Mouse (Mus musculus): ENCODE measurements around the gene Olfr520. TPM values are rescaled to one million over a fixed set of nuclear protein-coding genes. Genes with fewer than 3 reads are reported as not detected.

Olfr520 gene
- polyA plus RNA-seq, 1 experiment from 2014 or later: not detected

DNA sequence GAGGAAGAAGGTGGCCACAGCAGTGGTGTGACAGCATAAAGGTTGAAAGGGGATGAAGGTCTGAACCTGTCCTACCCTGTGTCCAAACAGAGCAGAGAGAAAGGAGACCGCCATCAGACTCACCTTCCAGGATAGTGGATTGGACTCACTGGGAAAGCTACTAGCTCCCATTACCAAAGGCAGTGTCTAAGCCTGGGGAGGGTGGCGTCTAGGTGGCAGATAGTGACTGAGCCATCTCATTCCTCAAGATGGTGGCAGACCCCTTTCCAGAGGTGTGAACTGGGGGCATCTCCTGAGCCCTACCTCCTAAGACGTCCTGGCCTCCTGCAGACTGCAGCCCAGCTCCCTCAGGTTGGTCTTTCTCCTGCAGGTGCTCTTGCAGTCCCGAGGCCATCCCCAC, 29.4 kb upstream of the Olfr520 start:
- Histone ChIP-seq H3K4me1 (0 out of 2 replicates have a peak, but pooled peaks cover 6% of the 10 kb centered on the region), H3K4me3 (replicated peaks) (no peak overlapping the region), H3K4me2 (no peak overlapping the region), H3K27me3 (replicated peaks) (no peaks in the 10 kb centered on the region), H3K9ac (no peak overlapping the region), H3K27ac (no peak overlapping the region), H3K36me3 (no peaks in the 10 kb centered on the region), H3K9me3 (no peaks in the 10 kb centered on the region)
- no peak for ATAC-seq (ENCODE audit: insufficient read depth, low FRiP score, low read depth)
- 72% methylated on average over 4 of the region's 4 CpGs for WGBS

- 24% methylated on average over 6 of the region's 6 CpGs for WGBS
- no peak overlapping the region for H3K9ac ChIP-seq
- 0 out of 2 replicates have a peak, but pooled peaks cover 6% of the 10 kb centered on the region for H3K4me1 ChIP-seq
- no peaks in the 10 kb centered on the region for H3K27me3 ChIP-seq (replicated peaks)
- no peak overlapping the region for H3K27ac ChIP-seq
- H3K4me2 ChIP-seq: no peak overlapping the region
- no peak for ATAC-seq (ENCODE audit: insufficient read depth, low FRiP score, low read depth)
- H3K4me3 ChIP-seq (replicated peaks): no peak overlapping the region
- no peaks in the 10 kb centered on the region for H3K9me3 ChIP-seq
- no peaks in the 10 kb centered on the region for H3K36me3 ChIP-seq
These were observed 27.9 kb upstream of the Olfr520 start for GRCm38 (mm10) chr7:99702201-99702600.

GRCm38 (mm10) chr7:99704736-99705519, 25.1 kb upstream of the Olfr520 start:
- no peak overlapping the region for H3K4me2 ChIP-seq
- no peak overlapping the region for H3K27ac ChIP-seq
- no peak overlapping the region for H3K9ac ChIP-seq
- H3K9me3 ChIP-seq: no peaks in the 10 kb centered on the region
- no peak overlapping the region for H3K4me3 ChIP-seq (replicated peaks)
- ATAC-seq (ENCODE audit: insufficient read depth, low FRiP score, low read depth): no peak
- WGBS: 72% methylated on average over 3 of the region's 3 CpGs
- no peaks in the 10 kb centered on the region for H3K4me1 ChIP-seq
- no peaks in the 10 kb centered on the region for H3K36me3 ChIP-seq
- H3K27me3 ChIP-seq (replicated peaks): no peaks in the 10 kb centered on the region

DNA sequence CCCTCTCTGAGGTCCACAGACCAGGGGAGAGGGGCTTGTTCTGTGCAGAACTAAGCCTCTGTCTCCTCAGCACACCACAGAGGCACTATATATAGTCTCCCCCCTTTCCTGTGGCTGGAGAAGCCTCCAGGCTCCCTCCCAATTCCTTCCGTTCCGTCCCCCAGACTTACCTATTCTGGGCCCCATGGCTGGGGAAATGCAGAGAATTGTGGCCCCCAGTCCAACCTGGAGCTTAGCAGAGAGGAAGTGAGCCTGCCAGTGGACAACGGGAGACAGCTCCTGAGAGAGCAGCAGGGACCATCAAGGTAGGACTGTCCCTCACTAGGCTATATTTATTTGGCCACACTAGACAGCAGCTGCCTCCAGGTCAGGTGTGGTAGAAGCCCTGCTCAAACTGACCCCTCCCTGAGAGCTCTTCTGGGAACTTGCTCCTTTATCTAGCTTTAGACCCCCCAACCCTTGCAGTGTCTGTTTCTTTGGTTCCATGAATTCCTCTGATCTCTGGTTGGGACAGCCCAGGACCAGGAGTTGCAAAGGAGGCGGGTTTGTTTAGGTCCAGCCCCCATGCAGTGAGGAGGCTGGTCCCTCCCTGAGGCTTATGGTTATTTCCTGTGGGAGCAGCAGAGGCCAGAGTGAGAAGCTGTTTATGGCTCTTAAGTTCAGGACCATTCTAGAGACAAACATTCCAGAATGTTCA, 23.6 kb upstream of the Olfr520 start:
- no peaks in the 10 kb centered on the region for H3K9me3 ChIP-seq
- ATAC-seq (ENCODE audit: insufficient read depth, low FRiP score, low read depth): no peak
- peak overlapping the region; percentile 4; the same call in 1 of the 2 replicates for H3K4me2 ChIP-seq
- H3K36me3 ChIP-seq: no peaks in the 10 kb centered on the region
- H3K27me3 ChIP-seq (replicated peaks): no peaks in the 10 kb centered on the region
- H3K4me3 ChIP-seq (replicated peaks): no peak overlapping the region
- 46% methylated on average over 4 of the region's 4 CpGs for WGBS
- H3K27ac ChIP-seq: peak overlapping the region; percentile 4; the same call in 1 of the 2 replicates
- no peak overlapping the region for H3K9ac ChIP-seq
- no peaks in the 10 kb centered on the region for H3K4me1 ChIP-seq

GRCm38 (mm10) chr7:99707038-99707595, 23.0 kb upstream of the Olfr520 start:
- Histone ChIP-seq H3K9me3 (no peaks in the 10 kb centered on the region), H3K4me2 (no peak overlapping the region), H3K27ac (no peak overlapping the region), H3K27me3 (replicated peaks) (no peaks in the 10 kb centered on the region), H3K4me1 (no peaks in the 10 kb centered on the region), H3K4me3 (replicated peaks) (no peak overlapping the region), H3K36me3 (no peaks in the 10 kb centered on the region), H3K9ac (no peak overlapping the region)
- ATAC-seq (ENCODE audit: insufficient read depth, low FRiP score, low read depth): no peak
- 40% methylated on average over 4 of the region's 4 CpGs for WGBS

DNA sequence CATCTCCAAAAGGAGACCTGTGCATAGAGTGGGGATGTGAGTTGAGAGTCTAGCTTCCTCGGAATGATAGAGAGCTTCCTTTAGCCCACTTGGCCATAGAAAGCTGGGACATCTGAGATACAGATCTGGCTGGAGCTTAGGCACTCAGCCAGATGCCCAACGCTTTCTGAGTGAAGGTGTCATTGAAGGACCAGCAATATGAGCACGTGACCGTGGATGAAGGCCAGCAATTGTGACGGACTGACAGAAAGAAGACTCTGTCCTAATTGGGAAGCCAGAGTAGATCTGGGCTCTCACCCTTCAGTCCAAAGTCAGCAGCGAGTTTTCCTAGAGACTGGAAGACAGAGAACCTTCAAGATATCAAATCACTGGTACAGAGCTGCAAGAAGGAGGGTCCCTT, 22.4 kb upstream of the Olfr520 start:
- H3K9me3 ChIP-seq: no peaks in the 10 kb centered on the region
- no peaks in the 10 kb centered on the region for H3K27me3 ChIP-seq (replicated peaks)
- H3K27ac ChIP-seq: no peak overlapping the region
- 75% methylated on average over 6 of the region's 6 CpGs for WGBS
- no peaks in the 10 kb centered on the region for H3K36me3 ChIP-seq
- no peak overlapping the region for H3K4me3 ChIP-seq (replicated peaks)
- H3K4me1 ChIP-seq: no peaks in the 10 kb centered on the region
- no peak overlapping the region for H3K9ac ChIP-seq
- no peak for ATAC-seq (ENCODE audit: insufficient read depth, low FRiP score, low read depth)
- no peak overlapping the region for H3K4me2 ChIP-seq

- ATAC-seq (ENCODE audit: insufficient read depth, low FRiP score, low read depth): no peak
- WGBS: 61% methylated on average over 8 of the region's 8 CpGs
- no peak overlapping the region for H3K4me3 ChIP-seq (replicated peaks)
- no peaks in the 10 kb centered on the region for H3K27me3 ChIP-seq (replicated peaks)
- H3K9me3 ChIP-seq: no peaks in the 10 kb centered on the region
- H3K4me2 ChIP-seq: no peak overlapping the region
- no peaks in the 10 kb centered on the region for H3K4me1 ChIP-seq
- H3K36me3 ChIP-seq: no peaks in the 10 kb centered on the region
- H3K27ac ChIP-seq: no peak overlapping the region
- H3K9ac ChIP-seq: no peak overlapping the region
These were observed 21.8 kb upstream of the Olfr520 start for GRCm38 (mm10) chr7:99708301-99708721.

DNA sequence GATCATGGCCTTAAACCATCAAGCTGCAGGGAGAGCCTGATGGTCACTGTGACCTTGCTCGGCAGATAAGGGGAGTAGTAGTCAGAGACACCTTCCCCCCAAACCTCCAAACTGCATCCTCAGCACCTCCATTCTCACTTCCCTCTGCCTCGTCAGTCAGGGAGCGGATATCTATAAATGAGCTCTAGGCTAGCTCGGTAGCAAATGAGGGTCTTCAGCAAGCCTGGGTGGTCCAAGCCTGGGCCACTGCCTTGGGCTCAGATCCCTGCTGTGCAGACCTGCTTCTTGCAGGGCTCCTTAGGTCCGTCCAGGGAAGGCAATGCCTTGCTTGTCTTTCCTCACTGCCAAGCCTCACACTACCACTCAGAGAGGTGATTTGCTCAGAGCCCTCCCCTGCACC, 21.3 kb upstream of the Olfr520 start:
- Histone ChIP-seq H3K27me3 (replicated peaks) (no peaks in the 10 kb centered on the region), H3K4me2 (no peak overlapping the region), H3K36me3 (no peaks in the 10 kb centered on the region), H3K27ac (no peak overlapping the region), H3K4me3 (replicated peaks) (no peak overlapping the region), H3K9ac (no peak overlapping the region), H3K9me3 (no peaks in the 10 kb centered on the region), H3K4me1 (no peaks in the 10 kb centered on the region)
- ATAC-seq (ENCODE audit: insufficient read depth, low FRiP score, low read depth): no peak
- 76% methylated on average over 5 of the region's 5 CpGs for WGBS

GRCm38 (mm10) chr7:99709992-99710391, 20.1 kb upstream of the Olfr520 start:
- no peak overlapping the region for H3K27ac ChIP-seq
- 64% methylated on average over 7 of the region's 7 CpGs for WGBS

GRCm38 (mm10) chr7:99710476-99710875, 19.6 kb upstream of the Olfr520 start:
- Histone ChIP-seq H3K4me1 (no peaks in the 10 kb centered on the region), H3K27me3 (replicated peaks) (no peaks in the 10 kb centered on the region), H3K9me3 (no peaks in the 10 kb centered on the region), H3K36me3 (no peaks in the 10 kb centered on the region), H3K9ac (no peak overlapping the region), H3K4me2 (no peak overlapping the region), H3K27ac (no peak overlapping the region), H3K4me3 (replicated peaks) (no peak overlapping the region)
- ATAC-seq (ENCODE audit: insufficient read depth, low FRiP score, low read depth): no peak
- 10% methylated on average over 1 of the region's 1 CpGs for WGBS

More at GRCm38 (mm10) chr7:99709992-99710391, 20.1 kb upstream of the Olfr520 start:
- no peak for ATAC-seq (ENCODE audit: insufficient read depth, low FRiP score, low read depth)
- Histone ChIP-seq H3K36me3 (no peaks in the 10 kb centered on the region), H3K4me2 (no peak overlapping the region), H3K9me3 (no peaks in the 10 kb centered on the region), H3K9ac (no peak overlapping the region), H3K27me3 (replicated peaks) (no peaks in the 10 kb centered on the region), H3K4me1 (no peaks in the 10 kb centered on the region), H3K4me3 (replicated peaks) (no peak overlapping the region)

GRCm38 (mm10) chr7:99711166-99711565, 18.9 kb upstream of the Olfr520 start, which contains the start of gene Slco2b1:
Gene Slco2b1 (minus strand): TSS chr7:99711340.
- 61% methylated on average over 8 of the region's 8 CpGs for WGBS
- H3K36me3 ChIP-seq: no peaks in the 10 kb centered on the region
- H3K27ac ChIP-seq: no peak within 1 kb of the TSS
- no peaks in the 10 kb centered on the region for H3K9me3 ChIP-seq
- H3K27me3 ChIP-seq (replicated peaks): no peaks in the 10 kb centered on the region
- H3K4me3 ChIP-seq (replicated peaks): no peak within 1 kb of the TSS
- H3K4me2 ChIP-seq: no peak within 1 kb of the TSS
- H3K4me1 ChIP-seq: no peaks in the 10 kb centered on the region
- ATAC-seq (ENCODE audit: insufficient read depth, low FRiP score, low read depth): no peak
- no peak within 1 kb of the TSS for H3K9ac ChIP-seq

GRCm38 (mm10) chr7:99712431-99712830, 17.6 kb upstream of the Olfr520 start:
- WGBS: 80% methylated on average over 4 of the region's 4 CpGs
- Histone ChIP-seq H3K4me3 (replicated peaks) (no peak overlapping the region), H3K27me3 (replicated peaks) (no peaks in the 10 kb centered on the region), H3K9me3 (no peaks in the 10 kb centered on the region), H3K4me1 (no peaks in the 10 kb centered on the region), H3K4me2 (no peak overlapping the region), H3K27ac (no peak overlapping the region), H3K9ac (no peak overlapping the region), H3K36me3 (no peaks in the 10 kb centered on the region)
- no peak for ATAC-seq (ENCODE audit: insufficient read depth, low FRiP score, low read depth)
